Comparison of ENCODE assay signal across 21 mouse cellular contexts in the genomic region with DNA sequence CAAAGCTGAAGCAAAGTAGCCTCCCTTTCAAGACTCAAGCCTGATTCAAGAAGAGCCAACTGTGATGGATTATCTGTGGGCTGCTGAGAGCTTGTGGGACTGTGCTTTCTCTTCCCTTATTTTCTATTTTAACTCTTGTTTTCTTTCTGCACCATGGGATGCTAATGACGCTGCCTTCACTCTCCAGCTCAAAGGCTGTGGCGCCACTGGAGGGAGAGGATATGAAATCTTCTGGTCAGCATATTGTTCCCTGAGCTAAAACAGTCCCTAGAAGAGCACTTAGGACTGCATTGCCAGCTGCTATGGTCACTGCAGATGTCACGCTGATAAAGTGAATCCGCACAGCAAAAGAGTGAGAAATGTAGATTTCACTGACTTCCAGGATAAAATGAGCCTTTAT.
DNase-seq lines count a peak whose midpoint lies in the region; ATAC-seq lines count a peak whose summit lies in the region.
"Had no signal": no experiment of that assay in that cellular context is flagged by ENCODE, and none has a peak within 500 bp of the region (broad histone marks: within the 10 kb centered on the region; RNA-seq: fewer than 3 reads in every experiment).

No protein-coding gene starts in this region.

- ATAC-seq in frontal cortex, adult (ENCODE audit: low TSS enrichment), result peak; percentile 64
- no peak for ATAC-seq in megakaryocyte-erythroid progenitor cell, adult 5-6 weeks (replicated peaks; ENCODE audit: low FRiP score, low TSS enrichment, poor library complexity, severe bottlenecking)
- ATAC-seq: forebrain, postnatal 0 days; intestine, postnatal 0 days; lung, postnatal 0 days had no signal

- intact Hi-C loops in left cerebral cortex, postnatal 14 days (cut with DNase I), result no loop called here

- no peak for DNase-seq in frontal cortex, postnatal 14 days (ENCODE audit: low spot score in 2 of 2)
- peak; percentile 4 to 5 for DNase-seq in left cerebral cortex, postnatal 14 days (ENCODE audit: low spot score in 2 of 2)
- no peak for DNase-seq in left cerebral cortex, adult 8-10 months (ENCODE audit: low spot score in 2 of 2)
- peak; percentile 27 to 46 for DNase-seq in right cerebral cortex, postnatal 10 days (ENCODE audit: low spot score in 2 of 2)
- no peak for DNase-seq in right cerebral cortex, postnatal 36 days (ENCODE audit: low spot score in 2 of 2)
- DNase-seq: adrenal gland, adult 8-10 months; cerebellum, adult 9-10 months; cerebellum, postnatal 36 days; forebrain, postnatal 0 days; gastrocnemius, postnatal 14 days; kidney, postnatal 14 days; liver, embryonic 13.5 days; lung, adult 18-20 months; lung, postnatal 4 days; midbrain, embryonic 14.5 days; thymus, adult 2 months; thymus, postnatal 4 days had no signal

Comparison
In these comparisons a context has a peak if more than half of its experiments do, and no peak if none do; other contexts are left out.
1. DNase-seq: peak in left cerebral cortex, postnatal 14 days (2 of 2) and right cerebral cortex, postnatal 10 days (2 of 2); none in frontal cortex, postnatal 14 days (0 of 2), left cerebral cortex, adult 8-10 months (0 of 2) and right cerebral cortex, postnatal 36 days (0 of 2).